Mouse (Mus musculus): Measurements from ENCODE around the gene Lrrc28. TPM values are rescaled to one million over a fixed set of nuclear protein-coding genes. Genes with fewer than 3 reads are reported as not detected.

The Lrrc28 gene
- polyA plus RNA-seq, 1 experiment from 2014 or later: 10.7 TPM

DNA sequence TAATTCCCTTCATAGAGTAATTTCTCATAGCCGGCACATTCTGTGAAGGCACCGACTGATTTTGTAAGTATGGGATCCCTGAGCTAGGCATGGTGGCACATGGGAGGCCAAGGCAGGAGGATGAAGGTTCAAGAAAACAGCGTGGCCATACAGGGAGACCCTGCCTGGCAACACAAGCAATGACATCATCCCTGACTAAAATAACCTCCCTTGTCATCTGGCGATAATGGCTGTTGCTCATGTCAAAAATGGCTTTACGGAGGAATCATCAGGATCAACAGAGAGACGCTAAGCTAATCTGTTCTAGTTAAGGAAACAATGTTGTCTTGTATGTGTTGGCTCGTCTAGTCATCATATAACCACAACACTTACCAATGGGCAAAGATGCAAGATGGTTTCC lies 85.6 kb downstream of the Lrrc28 start:
- Histone ChIP-seq H3K27me3 (replicated peaks; ENCODE audit: control insufficient read depth, insufficient read depth, low read length) (no peaks in the 10 kb centered on the region), H3K4me2 (ENCODE audit: low read depth, low read length) (no peak overlapping the region), H3K36me3 (ENCODE audit: control insufficient read depth, insufficient read depth, low read length) (no peaks in the 10 kb centered on the region), H3K9ac (ENCODE audit: low read depth, low read length) (no peak overlapping the region), H3K4me1 (ENCODE audit: control insufficient read depth, insufficient read depth, low read length) (no peaks in the 10 kb centered on the region), H3K27ac (ENCODE audit: low read length) (no peak overlapping the region), H3K9me3 (ENCODE audit: control insufficient read depth, low read length) (no peaks in the 10 kb centered on the region), H3K4me3 (ENCODE audit: low read length) (no peak overlapping the region)
- 86% methylated on average over 7 of the region's 7 CpGs for WGBS
- no peak for ATAC-seq

DNA sequence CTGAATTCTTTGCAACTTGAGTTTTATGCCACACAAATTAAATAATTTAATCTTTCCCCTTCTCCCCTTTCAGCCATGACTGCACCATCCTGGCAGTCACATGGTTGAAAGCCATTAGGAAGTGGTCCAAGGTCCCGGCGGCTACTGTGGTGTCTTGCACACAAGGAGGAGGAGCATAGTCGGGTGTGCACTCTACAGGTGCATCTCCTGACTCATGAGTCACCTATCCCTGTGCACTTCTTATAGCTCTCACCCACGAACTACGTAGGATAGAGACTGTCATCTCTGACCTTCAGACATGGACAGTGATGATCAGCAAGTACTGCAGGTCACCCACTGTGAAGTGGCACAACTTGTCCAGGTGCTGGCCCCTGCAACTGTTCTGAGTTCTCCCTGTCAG lies 86.8 kb downstream of the Lrrc28 start:
- WGBS: 78% methylated on average over 5 of the region's 5 CpGs
- no peak overlapping the region for H3K4me3 ChIP-seq (ENCODE audit: low read length)
- no peaks in the 10 kb centered on the region for H3K4me1 ChIP-seq (ENCODE audit: control insufficient read depth, insufficient read depth, low read length)
- ATAC-seq: no peak; the same call in 1 of the 2 replicates
- H3K4me2 ChIP-seq (ENCODE audit: low read depth, low read length): no peak overlapping the region
- no peak overlapping the region for H3K27ac ChIP-seq (ENCODE audit: low read length)
- no peaks in the 10 kb centered on the region for H3K36me3 ChIP-seq (ENCODE audit: control insufficient read depth, insufficient read depth, low read length)
- no peaks in the 10 kb centered on the region for H3K27me3 ChIP-seq (replicated peaks; ENCODE audit: control insufficient read depth, insufficient read depth, low read length)
- H3K9ac ChIP-seq (ENCODE audit: low read depth, low read length): no peak overlapping the region
- no peaks in the 10 kb centered on the region for H3K9me3 ChIP-seq (ENCODE audit: control insufficient read depth, low read length)

DNA sequence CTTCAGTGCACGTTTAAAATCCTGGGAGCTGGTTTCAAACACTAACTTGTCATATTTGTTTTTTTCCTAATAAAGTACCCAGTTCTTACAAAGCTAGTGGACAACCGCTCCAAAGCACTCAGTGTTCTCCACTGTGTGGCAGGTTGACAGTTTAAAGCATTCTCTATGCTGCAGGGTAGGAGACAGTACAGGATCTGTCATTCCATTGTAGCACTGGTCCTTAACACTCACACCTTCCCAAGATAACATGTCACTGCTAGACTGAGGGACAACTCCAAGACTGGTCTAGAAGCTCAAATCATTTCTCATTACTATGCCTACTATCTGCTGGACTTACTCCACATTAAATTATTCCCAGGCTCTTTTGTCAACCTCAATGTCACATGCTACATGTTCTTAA lies 90.2 kb downstream of the Lrrc28 start:
- WGBS: 73% methylated on average over 2 of the region's 2 CpGs
- Histone ChIP-seq H3K9ac (ENCODE audit: low read depth, low read length) (no peak overlapping the region), H3K4me2 (ENCODE audit: low read depth, low read length) (no peak overlapping the region), H3K27me3 (replicated peaks; ENCODE audit: control insufficient read depth, insufficient read depth, low read length) (no peaks in the 10 kb centered on the region), H3K4me3 (ENCODE audit: low read length) (no peak overlapping the region), H3K36me3 (ENCODE audit: control insufficient read depth, insufficient read depth, low read length) (no peaks in the 10 kb centered on the region), H3K9me3 (ENCODE audit: control insufficient read depth, low read length) (no peaks in the 10 kb centered on the region), H3K4me1 (ENCODE audit: control insufficient read depth, insufficient read depth, low read length) (no peaks in the 10 kb centered on the region), H3K27ac (ENCODE audit: low read length) (no peak overlapping the region)
- no peak for ATAC-seq

DNA sequence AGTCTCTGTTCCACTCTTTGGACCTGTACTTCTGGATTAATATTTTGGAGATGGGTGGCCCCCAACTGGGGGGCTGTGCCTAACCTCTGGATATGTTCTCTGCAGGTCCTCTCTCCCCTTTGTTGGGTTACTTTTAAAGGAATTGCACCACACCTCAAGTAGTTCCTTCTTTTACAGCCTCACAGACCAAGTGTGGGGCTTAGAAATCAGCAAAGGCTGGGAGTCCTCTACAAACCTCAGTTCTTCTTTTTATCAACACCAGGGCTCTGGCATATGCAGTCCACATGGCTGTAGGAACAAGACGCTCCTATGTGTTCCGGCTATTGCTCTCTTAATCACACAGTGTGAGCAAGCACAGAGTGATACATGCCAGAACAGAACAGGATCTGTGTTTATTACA lies 93.8 kb downstream of the Lrrc28 start:
- H3K27me3 ChIP-seq (replicated peaks; ENCODE audit: control insufficient read depth, insufficient read depth, low read length): no peaks in the 10 kb centered on the region
- H3K4me2 ChIP-seq (ENCODE audit: low read depth, low read length): no peak overlapping the region
- WGBS: 75% methylated on average over 2 of the region's 2 CpGs
- no peak overlapping the region for H3K4me3 ChIP-seq (ENCODE audit: low read length)
- ATAC-seq: no peak
- H3K36me3 ChIP-seq (ENCODE audit: control insufficient read depth, insufficient read depth, low read length): no peaks in the 10 kb centered on the region
- no peak overlapping the region for H3K9ac ChIP-seq (ENCODE audit: low read depth, low read length)
- H3K4me1 ChIP-seq (ENCODE audit: control insufficient read depth, insufficient read depth, low read length): no peaks in the 10 kb centered on the region
- H3K27ac ChIP-seq (ENCODE audit: low read length): no peak overlapping the region
- H3K9me3 ChIP-seq (ENCODE audit: control insufficient read depth, low read length): no peaks in the 10 kb centered on the region

DNA sequence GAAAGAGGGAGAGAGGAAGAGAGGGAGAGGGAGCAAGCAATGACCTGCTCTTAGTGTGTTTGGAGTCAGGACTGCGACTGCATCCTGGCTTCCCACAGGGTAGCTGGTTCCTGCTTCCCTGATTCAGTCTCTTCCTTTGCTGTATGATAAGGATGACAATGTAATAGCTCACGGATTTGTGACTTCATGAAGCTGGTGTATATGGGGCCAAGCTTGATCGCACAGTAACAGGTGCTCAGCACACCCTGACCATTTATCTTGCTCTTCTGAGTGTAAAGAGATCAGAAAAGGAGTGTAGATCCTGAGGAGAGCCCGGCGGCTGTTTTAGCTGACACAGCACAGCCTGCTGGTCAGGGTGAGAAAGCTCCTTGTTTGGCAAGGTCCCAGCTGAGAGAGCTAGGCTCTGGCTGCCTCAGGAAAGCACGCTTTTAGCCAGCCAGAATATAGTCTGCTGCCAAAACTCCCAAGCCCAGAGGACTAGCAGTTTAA lies 96.0 kb downstream of the Lrrc28 start:
- Histone ChIP-seq H3K4me1 (ENCODE audit: control insufficient read depth, insufficient read depth, low read length) (no peaks in the 10 kb centered on the region), H3K4me2 (ENCODE audit: low read depth, low read length) (no peak overlapping the region), H3K36me3 (ENCODE audit: control insufficient read depth, insufficient read depth, low read length) (no peaks in the 10 kb centered on the region), H3K4me3 (ENCODE audit: low read length) (no peak overlapping the region), H3K9me3 (ENCODE audit: control insufficient read depth, low read length) (no peaks in the 10 kb centered on the region), H3K27ac (ENCODE audit: low read length) (no peak overlapping the region), H3K27me3 (replicated peaks; ENCODE audit: control insufficient read depth, insufficient read depth, low read length) (no peaks in the 10 kb centered on the region), H3K9ac (ENCODE audit: low read depth, low read length) (no peak overlapping the region)
- peak; percentile 71 for ATAC-seq
- 24% methylated on average over 6 of the region's 6 CpGs for WGBS

DNA sequence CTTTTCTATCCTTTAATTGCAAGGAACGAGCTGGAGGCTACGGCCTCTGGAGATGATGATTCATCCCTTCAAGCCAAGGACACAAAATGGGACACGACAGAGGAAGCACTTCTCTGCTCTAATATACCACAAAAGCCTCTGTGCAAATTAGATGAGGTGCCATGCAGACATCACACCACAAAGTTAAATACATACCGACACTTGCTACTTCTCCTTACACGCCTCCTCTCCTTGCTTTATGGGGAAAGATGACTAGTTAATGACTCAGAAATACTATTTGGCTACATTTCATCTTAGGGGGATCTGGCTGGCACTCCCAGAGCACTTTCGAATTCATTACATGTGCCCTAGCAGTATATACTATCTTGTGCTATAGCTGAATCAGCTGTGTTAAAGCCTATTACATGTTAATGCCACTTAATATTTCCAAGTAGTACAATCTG lies 96.4 kb downstream of the Lrrc28 start:
- H3K4me1 ChIP-seq (ENCODE audit: control insufficient read depth, insufficient read depth, low read length): no peaks in the 10 kb centered on the region
- no peaks in the 10 kb centered on the region for H3K27me3 ChIP-seq (replicated peaks; ENCODE audit: control insufficient read depth, insufficient read depth, low read length)
- no peak for ATAC-seq
- H3K4me2 ChIP-seq (ENCODE audit: low read depth, low read length): no peak overlapping the region
- H3K9me3 ChIP-seq (ENCODE audit: control insufficient read depth, low read length): no peaks in the 10 kb centered on the region
- 81% methylated on average over 6 of the region's 6 CpGs for WGBS
- no peak overlapping the region for H3K27ac ChIP-seq (ENCODE audit: low read length)
- no peaks in the 10 kb centered on the region for H3K36me3 ChIP-seq (ENCODE audit: control insufficient read depth, insufficient read depth, low read length)
- H3K4me3 ChIP-seq (ENCODE audit: low read length): no peak overlapping the region
- H3K9ac ChIP-seq (ENCODE audit: low read depth, low read length): no peak overlapping the region

DNA sequence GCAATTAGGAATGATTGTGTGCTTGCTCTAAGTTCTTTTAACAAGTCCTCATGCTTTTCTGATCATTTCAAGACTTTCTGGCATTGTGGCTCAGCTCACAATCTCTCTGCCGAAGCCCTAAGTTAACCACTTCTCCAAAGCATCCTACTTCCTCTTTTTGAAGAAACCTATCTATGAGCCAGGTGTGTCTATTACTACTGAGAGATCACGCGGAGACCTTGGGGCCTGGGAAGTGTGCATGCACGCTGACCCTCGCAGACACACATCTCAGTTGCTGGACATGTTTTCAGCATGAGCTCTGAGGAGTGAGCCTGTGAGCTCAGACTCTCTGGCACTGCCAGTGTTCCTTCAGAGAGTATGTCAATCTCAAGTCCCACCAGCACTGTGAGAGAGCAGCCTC lies 98.8 kb downstream of the Lrrc28 start:
- no peaks in the 10 kb centered on the region for H3K27me3 ChIP-seq (replicated peaks; ENCODE audit: control insufficient read depth, insufficient read depth, low read length)
- no peaks in the 10 kb centered on the region for H3K4me1 ChIP-seq (ENCODE audit: control insufficient read depth, insufficient read depth, low read length)
- ATAC-seq: no peak
- H3K27ac ChIP-seq (ENCODE audit: low read length): no peak overlapping the region
- H3K9me3 ChIP-seq (ENCODE audit: control insufficient read depth, low read length): no peaks in the 10 kb centered on the region
- H3K36me3 ChIP-seq (ENCODE audit: control insufficient read depth, insufficient read depth, low read length): no peaks in the 10 kb centered on the region
- no peak overlapping the region for H3K9ac ChIP-seq (ENCODE audit: low read depth, low read length)
- WGBS: 83% methylated on average over 5 of the region's 5 CpGs
- H3K4me2 ChIP-seq (ENCODE audit: low read depth, low read length): no peak overlapping the region
- H3K4me3 ChIP-seq (ENCODE audit: low read length): no peak overlapping the region

DNA sequence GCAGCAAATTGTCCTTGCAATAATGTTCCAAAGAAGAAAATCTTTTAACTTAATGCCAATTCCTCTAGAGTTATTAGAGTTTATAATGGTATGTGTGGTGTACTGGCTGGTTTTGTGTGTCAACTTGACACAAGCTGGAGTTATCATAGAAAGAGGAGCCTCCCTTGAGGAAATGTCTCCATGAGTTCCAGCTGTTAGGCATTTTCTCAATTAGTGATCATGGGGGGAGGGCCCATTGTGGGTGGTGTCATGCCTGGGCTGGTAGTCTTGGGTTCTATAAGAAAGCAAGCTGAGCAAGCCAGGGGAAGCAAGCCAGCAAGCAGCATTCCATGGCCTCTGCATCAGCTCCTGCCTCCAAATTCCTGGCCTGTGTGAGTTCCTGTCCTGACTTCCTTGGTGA lies 100.5 kb downstream of the Lrrc28 start:
- Histone ChIP-seq H3K9ac (ENCODE audit: low read depth, low read length) (no peak overlapping the region), H3K27me3 (replicated peaks; ENCODE audit: control insufficient read depth, insufficient read depth, low read length) (no peaks in the 10 kb centered on the region), H3K4me3 (ENCODE audit: low read length) (no peak overlapping the region), H3K4me1 (ENCODE audit: control insufficient read depth, insufficient read depth, low read length) (no peaks in the 10 kb centered on the region), H3K4me2 (ENCODE audit: low read depth, low read length) (no peak overlapping the region), H3K9me3 (ENCODE audit: control insufficient read depth, low read length) (no peaks in the 10 kb centered on the region), H3K27ac (ENCODE audit: low read length) (no peak overlapping the region), H3K36me3 (ENCODE audit: control insufficient read depth, insufficient read depth, low read length) (no peaks in the 10 kb centered on the region)
- ATAC-seq: no peak

DNA sequence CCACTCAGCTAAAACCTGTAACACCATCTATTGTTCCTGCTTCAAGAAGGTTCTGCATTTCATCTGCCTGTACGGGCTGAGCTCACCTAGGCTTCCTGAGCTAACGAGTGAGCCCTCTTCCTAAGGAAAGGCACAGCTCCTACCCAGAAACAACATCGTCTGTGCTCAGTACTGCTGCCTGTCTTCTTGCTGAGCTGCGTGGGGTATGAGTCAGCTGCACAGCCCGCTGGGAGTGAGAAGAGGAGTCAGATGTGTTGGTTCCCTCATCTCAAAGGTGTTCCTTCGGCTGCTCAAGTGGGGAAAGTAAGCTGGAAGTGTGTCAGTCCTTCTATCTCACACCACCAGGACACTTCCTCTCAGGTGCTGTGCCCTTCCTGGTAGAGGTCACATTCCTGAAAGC lies 101.4 kb downstream of the Lrrc28 start:
- Histone ChIP-seq H3K9me3 (ENCODE audit: control insufficient read depth, low read length) (no peaks in the 10 kb centered on the region), H3K27me3 (replicated peaks; ENCODE audit: control insufficient read depth, insufficient read depth, low read length) (no peaks in the 10 kb centered on the region), H3K4me2 (ENCODE audit: low read depth, low read length) (no peak overlapping the region), H3K4me3 (ENCODE audit: low read length) (no peak overlapping the region), H3K4me1 (ENCODE audit: control insufficient read depth, insufficient read depth, low read length) (no peaks in the 10 kb centered on the region), H3K36me3 (ENCODE audit: control insufficient read depth, insufficient read depth, low read length) (no peaks in the 10 kb centered on the region), H3K9ac (ENCODE audit: low read depth, low read length) (no peak overlapping the region), H3K27ac (ENCODE audit: low read length) (no peak overlapping the region)
- ATAC-seq: no peak
- WGBS: 81% methylated on average over 6 of the region's 6 CpGs

DNA sequence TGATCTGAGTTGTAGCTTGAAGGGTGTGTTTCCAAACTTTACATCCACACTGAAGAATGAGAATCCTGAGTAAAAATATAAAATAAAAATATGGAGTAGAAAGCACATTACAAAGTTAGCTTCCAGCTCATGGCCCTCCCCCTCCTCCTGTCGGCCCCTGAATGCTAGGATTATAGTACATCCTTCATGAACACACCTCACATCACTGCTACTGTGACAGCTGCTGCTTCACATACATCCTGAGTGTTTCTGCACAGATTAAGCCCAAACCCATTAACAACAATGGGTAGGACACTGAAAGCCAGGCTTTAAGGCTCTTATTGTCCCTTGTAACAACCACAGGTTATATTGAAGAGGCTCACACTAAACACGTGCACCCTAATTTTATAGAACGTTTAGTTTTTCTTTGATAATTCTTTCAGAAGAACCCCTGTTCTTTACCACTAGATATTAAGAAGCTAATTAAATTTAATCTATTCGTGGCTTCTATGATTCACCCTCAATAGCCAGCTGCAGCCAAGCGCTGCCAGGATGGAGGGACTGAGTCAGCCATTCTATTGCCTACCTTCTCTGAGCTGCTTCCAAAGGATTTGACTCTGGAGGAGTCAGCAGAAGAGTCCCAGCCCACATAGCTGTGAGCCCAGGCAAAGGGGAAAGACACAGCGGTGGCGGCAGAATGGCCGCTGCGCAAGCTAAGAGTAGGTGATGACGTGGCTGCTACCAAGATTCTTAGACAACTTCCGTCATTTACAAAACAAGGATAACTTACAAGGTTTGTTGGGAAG lies 108.3 kb downstream of the Lrrc28 start:
- WGBS: 91% methylated on average over 11 of the region's 11 CpGs

More for the DNA sequence above, 108.3 kb downstream of the Lrrc28 start:
- H3K36me3 ChIP-seq (ENCODE audit: control insufficient read depth, insufficient read depth, low read length): no peaks in the 10 kb centered on the region
- no peak for ATAC-seq
- H3K9ac ChIP-seq (ENCODE audit: low read depth, low read length): no peak overlapping the region
- no peaks in the 10 kb centered on the region for H3K9me3 ChIP-seq (ENCODE audit: control insufficient read depth, low read length)
- H3K4me1 ChIP-seq (ENCODE audit: control insufficient read depth, insufficient read depth, low read length): 0 out of 2 replicates have a peak, but pooled peaks cover 3% of the 10 kb centered on the region
- H3K4me3 ChIP-seq (ENCODE audit: low read length): no peak overlapping the region
- no peak overlapping the region for H3K4me2 ChIP-seq (ENCODE audit: low read depth, low read length)
- no peak overlapping the region for H3K27ac ChIP-seq (ENCODE audit: low read length)
- no peaks in the 10 kb centered on the region for H3K27me3 ChIP-seq (replicated peaks; ENCODE audit: control insufficient read depth, insufficient read depth, low read length)
